Mouse (Mus musculus) cerebellum, postnatal 4 days (tissue): Measurements from ENCODE around the gene Hip1r.
A peak's percentile ranks its signal among the peaks of the same experiment; 100 is the strongest.

Experiments
- DNase-seq, 2 experiments: peaks; one replicate each; pipeline ENCODE4 v3.0.0; 2022; ENCODE audit warnings: low spot score in 2 of 2, mixed read lengths in 1 of 2

Hip1r gene

DNA sequence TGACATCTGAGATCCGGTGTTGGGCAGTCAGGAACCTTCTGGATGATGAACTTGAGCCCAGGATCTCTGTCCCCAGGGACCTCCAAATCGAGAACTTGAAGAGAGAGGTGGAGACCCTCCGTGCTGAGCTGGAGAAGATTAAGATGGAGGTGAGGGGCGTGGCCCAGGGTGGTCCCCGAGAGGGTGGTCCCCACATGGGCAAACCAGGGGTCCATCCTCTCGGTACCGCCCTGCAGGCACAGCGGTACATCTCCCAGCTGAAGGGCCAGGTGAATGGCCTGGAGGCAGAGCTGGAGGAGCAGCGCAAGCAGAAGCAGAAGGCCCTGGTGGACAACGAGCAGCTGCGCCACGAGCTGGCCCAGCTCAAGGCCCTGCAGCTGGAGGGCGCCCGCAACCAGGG is 23.3 kb downstream of the Hip1r start:
- no peak for DNase-seq

DNA sequence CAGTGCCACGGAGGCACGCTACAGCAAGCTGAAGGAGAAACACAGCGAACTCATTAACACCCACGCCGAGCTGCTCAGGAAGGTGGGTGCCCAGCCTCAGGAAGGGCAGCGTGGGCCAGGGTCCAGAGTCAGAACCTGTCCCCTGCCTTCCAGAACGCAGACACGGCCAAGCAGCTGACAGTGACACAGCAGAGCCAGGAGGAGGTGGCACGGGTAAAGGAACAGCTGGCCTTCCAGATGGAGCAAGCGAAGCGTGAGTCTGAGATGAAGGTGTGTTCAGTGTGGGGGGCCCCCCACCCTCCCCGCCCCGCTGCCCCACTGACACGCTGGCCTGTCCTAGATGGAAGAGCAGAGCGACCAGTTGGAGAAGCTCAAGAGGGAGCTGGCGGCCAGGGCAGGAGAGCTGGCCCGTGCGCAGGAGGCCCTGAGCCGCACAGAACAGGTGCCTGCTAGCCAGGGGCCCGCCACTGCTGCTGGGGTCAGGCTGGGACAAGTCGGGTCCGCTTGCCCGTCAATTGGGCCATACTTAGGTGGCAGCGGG is 23.9 kb downstream of the Hip1r start:
- DNase-seq = peak in 1 of 2 experiments; percentile 60

DNA sequence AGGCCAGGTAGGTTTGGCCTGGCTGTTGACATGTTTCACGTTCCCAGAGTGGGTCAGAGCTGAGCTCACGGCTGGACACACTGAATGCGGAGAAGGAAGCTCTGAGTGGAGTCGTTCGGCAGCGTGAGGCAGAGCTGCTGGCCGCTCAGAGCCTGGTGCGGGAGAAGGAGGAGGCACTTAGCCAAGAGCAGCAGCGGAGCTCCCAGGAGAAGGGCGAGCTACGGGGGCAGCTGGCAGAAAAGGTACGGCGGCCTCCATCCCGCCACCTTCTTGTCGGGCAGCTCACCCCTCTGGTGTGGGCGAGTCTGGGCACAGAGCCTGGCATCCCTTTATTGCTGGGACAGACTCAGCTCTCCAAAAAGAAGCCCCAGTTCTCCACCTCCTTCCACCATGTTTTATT is 24.4 kb downstream of the Hip1r start:
- DNase-seq = no peak

DNA sequence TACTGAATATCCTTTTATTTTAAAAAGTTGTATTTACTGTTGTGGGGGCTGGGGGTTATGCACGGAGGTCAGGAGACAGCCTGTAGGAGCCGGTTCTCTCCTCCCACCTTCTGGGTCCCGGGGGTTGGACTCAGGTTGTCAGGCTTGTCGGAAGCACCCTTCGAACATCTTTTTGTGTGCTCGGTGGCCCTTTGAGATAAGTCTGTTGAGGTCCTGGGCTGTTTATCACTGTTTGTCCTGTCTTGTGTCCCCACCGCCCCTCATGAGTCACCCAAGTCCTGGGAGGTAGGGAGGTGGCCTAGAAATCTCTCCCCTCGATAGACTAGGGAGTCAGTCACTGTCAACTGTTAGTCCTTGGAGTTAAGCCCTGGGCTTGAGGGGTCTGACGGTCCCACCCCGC is 24.9 kb downstream of the Hip1r start:
- no peak for DNase-seq

- peak; percentile 92 to 95 for DNase-seq
Observed at GRCm38 (mm10) chr5:124000824-124001223, 27.4 kb downstream of the Hip1r start.

DNA sequence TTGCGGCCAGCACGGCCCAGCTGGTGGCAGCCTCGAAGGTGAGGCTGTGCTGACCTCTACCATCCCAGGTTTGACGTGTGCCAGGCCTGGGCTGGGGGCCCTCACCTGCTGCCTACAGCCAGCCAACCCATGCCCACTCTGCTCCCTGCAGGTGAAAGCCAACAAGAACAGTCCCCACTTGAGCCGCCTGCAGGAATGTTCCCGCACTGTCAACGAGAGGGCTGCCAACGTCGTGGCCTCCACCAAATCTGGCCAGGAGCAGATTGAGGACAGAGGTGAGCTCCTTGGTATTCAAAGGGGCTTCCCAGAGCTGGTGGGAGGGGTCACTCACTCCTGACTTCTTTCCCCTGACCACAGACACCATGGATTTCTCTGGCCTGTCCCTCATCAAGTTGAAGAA is 27.8 kb downstream of the Hip1r start:
- DNase-seq = no peak

DNA sequence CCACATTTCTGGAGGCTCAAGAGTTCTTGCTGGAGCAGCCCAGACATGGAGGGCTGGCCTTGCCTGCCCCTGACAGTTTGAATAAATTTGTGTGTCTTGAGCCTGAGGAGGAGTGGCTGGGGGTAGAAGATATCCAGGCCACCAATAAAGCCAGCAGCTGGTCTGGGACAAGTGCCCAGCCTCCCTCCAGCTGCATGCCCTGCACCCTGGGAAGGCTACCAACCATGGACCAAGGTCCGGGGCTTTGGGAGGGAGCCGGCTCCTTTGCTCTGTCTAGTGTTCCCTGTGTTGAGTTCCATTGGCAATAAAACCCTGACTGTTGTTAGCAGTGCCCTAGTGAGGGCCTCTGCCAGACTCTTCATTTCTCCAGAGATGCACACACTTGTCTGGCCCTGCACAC is 29.4 kb downstream of the Hip1r start:
- DNase-seq = peak in 1 of 2 experiments; percentile 70

GRCm38 (mm10) chr5:124003375-124003774 is 29.9 kb downstream of the Hip1r start:
- DNase-seq = no peak

- DNase-seq = no peak
Observed at GRCm38 (mm10) chr5:124004356-124005150, 31.1 kb downstream of the Hip1r start.

DNA sequence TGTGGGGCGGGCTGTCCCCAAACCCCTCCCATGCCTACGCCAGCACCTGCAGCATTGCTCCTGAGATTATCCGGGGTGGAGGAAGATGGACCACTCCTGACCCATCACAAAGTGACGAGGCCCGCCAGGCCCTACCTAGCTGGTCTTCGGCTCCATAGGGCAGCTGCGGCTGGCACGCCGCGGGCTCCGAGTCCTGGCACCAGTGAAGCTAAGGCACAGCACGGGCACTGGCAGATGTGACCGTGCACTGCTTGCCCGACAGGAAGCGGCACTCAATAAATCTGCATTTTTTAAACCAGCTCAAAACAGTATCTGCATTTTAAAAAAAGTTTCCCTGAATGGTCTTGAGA is 31.7 kb downstream of the Hip1r start:
- no peak for DNase-seq

GRCm38 (mm10) chr5:124005591-124005990 is 32.2 kb downstream of the Hip1r start:
- DNase-seq = no peak

GRCm38 (mm10) chr5:124006082-124006873 is 32.9 kb downstream of the Hip1r start:
- DNase-seq = no peak

- DNase-seq = no peak
Observed at GRCm38 (mm10) chr5:124006891-124007491, 33.6 kb downstream of the Hip1r start.

DNA sequence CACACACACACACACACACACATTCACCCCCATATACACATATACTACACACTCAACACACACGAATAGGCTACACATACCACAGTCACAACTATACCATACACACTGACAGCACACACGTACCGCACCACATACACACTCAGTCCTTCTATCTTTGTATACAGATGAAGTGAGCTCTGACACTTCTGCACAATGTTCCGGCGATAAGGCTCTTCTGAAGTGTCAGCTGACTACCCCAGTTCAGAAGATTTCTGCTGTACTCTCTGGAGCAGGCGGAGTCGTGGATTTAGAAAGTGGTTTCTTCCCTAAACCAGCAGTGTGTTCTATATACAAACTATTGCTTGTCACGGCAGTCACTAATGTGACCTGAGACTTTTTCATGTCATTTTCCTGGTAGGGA is 36.6 kb downstream of the Hip1r start:
- DNase-seq = no peak

GRCm38 (mm10) chr5:124010910-124011655 is 37.7 kb downstream of the Hip1r start:
- DNase-seq = no peak

- DNase-seq = no peak
Observed at GRCm38 (mm10) chr5:124011927-124012326, 38.5 kb downstream of the Hip1r start.

DNA sequence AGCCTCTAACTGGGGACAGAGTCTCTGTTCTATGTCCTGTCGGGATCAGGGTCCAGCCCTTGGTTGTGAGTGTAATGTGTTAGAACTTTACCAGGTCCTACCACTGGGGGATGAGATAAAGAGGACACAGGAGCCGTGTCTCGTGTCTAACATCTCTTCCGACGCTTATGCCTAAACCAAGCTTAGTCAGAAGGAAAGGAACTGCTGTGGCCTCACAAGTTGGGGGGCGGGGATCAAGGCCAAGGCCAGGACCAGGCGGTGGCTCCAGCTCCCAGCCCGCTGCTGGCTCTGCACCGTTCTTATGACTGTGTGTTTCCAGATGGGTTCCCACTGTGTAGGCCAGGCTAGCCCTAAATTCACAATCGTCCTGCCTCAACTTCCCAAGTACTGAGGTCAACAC is 39.5 kb downstream of the Hip1r start:
- DNase-seq = no peak

- DNase-seq = no peak
Observed at GRCm38 (mm10) chr5:124013747-124014146, 40.3 kb downstream of the Hip1r start.

DNA sequence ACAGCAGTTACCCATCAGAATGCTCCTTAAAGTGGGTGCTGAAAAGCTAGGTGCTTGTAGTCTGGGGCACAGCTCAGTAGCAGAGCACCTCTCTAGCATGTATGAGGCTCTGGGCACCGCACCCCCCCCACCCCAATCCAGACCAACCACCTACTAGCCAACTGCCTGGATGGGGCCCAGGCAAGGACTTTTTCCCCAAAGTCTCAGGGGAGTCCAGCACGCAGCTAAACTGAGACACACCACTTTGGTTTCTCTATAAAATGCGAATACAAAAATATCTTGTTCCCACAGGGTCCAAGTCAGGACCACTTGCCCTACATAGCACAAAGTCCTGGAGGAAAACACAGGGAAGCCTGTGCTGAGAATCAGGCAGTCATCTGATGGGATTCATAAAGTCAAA is 40.8 kb downstream of the Hip1r start:
- no peak for DNase-seq

GRCm38 (mm10) chr5:124014791-124015251 is 41.4 kb downstream of the Hip1r start:
- DNase-seq = no peak

DNA sequence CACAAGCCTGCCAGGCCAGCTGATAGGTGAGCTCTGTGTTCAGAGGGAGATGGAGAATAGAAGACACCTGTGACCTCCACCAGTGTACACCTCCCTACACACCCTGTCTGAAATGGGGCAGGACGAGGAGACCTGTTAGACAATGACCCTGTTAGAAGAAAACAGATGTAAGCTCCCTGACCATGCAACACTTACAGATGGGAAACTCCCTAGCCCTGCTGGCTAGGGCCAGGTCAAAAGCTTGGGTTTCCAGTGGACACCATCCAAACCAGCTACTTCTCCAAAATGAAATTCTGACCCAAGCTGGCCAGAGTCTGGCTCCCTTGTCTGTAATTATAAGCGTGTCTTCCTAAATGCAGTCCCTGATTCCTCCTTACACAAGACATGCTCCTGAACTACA is 42.3 kb downstream of the Hip1r start:
- no peak for DNase-seq
